Mouse (Mus musculus) liver, embryonic 14.5 days (tissue): ENCODE measurements around the gene Cox10.

Source experiments
- CTCF ChIP-seq: IDR thresholded peaks from 2 replicates; pipeline ENCODE4 v1.5.1; 2016; ENCODE audit warnings: antibody characterized with exemption, low read depth, control low read depth
- EP300 ChIP-seq: IDR thresholded peaks from 2 replicates; pipeline ENCODE4 v1.6.1; 2016; ENCODE audit warnings: antibody characterized with exemption, low read depth

DNA sequence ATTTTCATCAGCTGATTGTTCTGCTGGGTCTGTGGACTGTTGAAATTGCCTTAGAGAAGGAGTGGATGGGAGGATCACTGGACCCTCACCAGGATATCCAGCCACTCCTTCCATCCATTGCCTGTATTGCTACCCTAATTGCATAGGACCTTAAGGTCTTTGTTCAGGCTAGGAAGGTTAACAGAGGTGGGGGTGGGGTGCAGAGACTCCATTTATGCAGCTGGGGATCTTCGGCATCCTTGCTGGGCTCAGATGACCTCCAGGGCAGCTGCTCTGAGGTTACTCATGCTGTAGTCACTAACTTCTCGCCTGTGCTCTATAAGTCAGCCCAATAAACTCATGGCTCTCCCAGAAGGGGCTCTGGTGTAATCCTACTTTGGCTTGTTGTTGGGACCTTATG, 10.4 kb upstream of the Cox10 start:
- no peak for TF ChIP-seq CTCF
- TF ChIP-seq EP300, result no peak
